Mouse (Mus musculus): ENCODE results near the gene Slc38a8. TPM values are rescaled to one million over a fixed set of nuclear protein-coding genes. Genes with fewer than 3 reads are reported as not detected.

The Slc38a8 gene
- polyA plus RNA-seq, 1 experiment, result not detected

DNA sequence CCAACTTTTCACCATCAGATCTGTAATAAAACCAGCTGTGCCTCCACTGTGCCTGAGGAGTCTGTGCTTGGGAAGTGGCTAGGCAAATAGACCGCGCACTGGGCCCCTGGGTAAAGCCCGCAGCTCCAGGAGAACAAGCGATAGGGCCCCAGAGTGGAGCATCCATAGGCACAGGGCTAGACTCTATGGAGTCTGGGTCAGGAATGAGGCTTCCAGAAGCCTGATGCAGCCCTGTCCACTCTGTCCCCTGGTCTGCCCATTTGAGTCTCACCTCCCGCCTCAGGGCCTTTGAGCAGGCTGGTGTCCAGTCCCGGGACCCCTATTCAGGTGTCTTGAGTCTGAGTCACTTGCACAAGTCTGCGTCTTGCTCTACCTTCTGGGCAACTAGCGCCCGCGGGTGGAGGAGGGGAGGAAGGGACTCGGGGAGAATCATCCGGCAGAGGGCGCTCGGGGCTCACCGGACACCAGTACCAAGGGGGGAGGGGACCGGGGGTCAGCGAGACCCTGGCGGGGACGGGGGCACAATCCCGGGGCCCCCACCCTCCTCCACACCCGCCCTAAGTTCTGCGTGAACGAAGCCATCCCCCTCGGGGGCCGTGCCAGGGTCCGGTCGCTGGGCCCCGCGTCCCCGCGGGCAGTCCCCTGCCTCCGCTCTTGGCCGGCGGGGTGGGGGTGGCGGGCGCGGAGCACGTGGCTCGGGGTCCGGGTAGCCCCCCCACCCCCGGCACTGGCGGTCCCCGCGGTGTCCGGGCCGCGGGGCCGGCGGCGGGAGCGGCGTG, 55.1 kb downstream of the Slc38a8 start, which contains the start of gene Necab2:
TSS of gene Necab2 (plus strand) at position 509 of the 779 bp plus-strand sequence.
- no peak within 1 kb of the TSS for H3K4me3 ChIP-seq
- no peak within 1 kb of the TSS for H3ac ChIP-seq (ENCODE audit: control insufficient read depth, insufficient read length)
- TF ChIP-seq E2F4 (IDR thresholded peaks at IDR 0.05; ENCODE audit: insufficient read depth) (no peak), POLR2AphosphoS2 (IDR thresholded peaks at IDR 0.05; ENCODE audit: insufficient read length, low read depth) (peak; percentile 8)
- no peaks in the 10 kb centered on the region for H3K27me3 ChIP-seq (ENCODE audit: control insufficient read depth, insufficient read depth, insufficient read length)
- H3K4me2 ChIP-seq (ENCODE audit: low read depth), result no peak within 1 kb of the TSS
- H3K36me3 ChIP-seq (ENCODE audit: control insufficient read depth, insufficient read depth), result peaks cover 16% of the 10 kb centered on the region
- H3K79me2 ChIP-seq (ENCODE audit: control insufficient read depth, insufficient read depth), result no peaks in the 10 kb centered on the region

- no peak overlapping the region for H3ac ChIP-seq (ENCODE audit: control insufficient read depth, insufficient read length)
- H3K36me3 ChIP-seq (ENCODE audit: control insufficient read depth, insufficient read depth), result peaks cover 16% of the 10 kb centered on the region
- H3K79me2 ChIP-seq (ENCODE audit: control insufficient read depth, insufficient read depth), result peaks cover 11% of the 10 kb centered on the region
- no peak overlapping the region for H3K4me3 ChIP-seq
- no peak overlapping the region for H3K4me2 ChIP-seq (ENCODE audit: low read depth)
- no peaks in the 10 kb centered on the region for H3K27me3 ChIP-seq (ENCODE audit: control insufficient read depth, insufficient read depth, insufficient read length)
- TF ChIP-seq TCF3 (IDR thresholded peaks at IDR 0.05; ENCODE audit: insufficient read length, low read depth) (no peak), POLR2A (IDR thresholded peaks at IDR 0.05; ENCODE audit: insufficient read length, low read depth) (no peak), MYOG (IDR thresholded peaks at IDR 0.05; ENCODE audit: control insufficient read depth in 1 of 3, insufficient read depth in 1 of 3, insufficient read length in 2 of 3, low read depth in 2 of 3) (no peak), MYOD1 (IDR thresholded peaks at IDR 0.05; ENCODE audit: control insufficient read depth in 1 of 3, insufficient read length in 2 of 3, low read depth in 2 of 3) (no peak), CEBPB (IDR thresholded peaks at IDR 0.05; ENCODE audit: insufficient read depth, poor library complexity, severe bottlenecking) (no peak), E2F4 (IDR thresholded peaks at IDR 0.05; ENCODE audit: insufficient read depth) (no peak), REST (IDR thresholded peaks at IDR 0.05; ENCODE audit: insufficient read depth, insufficient read length) (no peak), POLR2AphosphoS2 (IDR thresholded peaks at IDR 0.05; ENCODE audit: insufficient read length, low read depth) (no peak), USF1 (IDR thresholded peaks at IDR 0.05; ENCODE audit: low read depth) (no peak), TCF12 (IDR thresholded peaks at IDR 0.05; ENCODE audit: insufficient read depth, poor library complexity, severe bottlenecking) (no peak), MAX (IDR thresholded peaks at IDR 0.05; ENCODE audit: low read depth) (no peak), SRF (IDR thresholded peaks at IDR 0.05; ENCODE audit: control insufficient read depth, insufficient read length, low read depth) (no peak)
Observed at GRCm38 (mm10) chr8:119442970-119443369, 58.5 kb downstream of the Slc38a8 start.

- H3K4me3 ChIP-seq, result no peak overlapping the region
- no peak overlapping the region for H3K4me2 ChIP-seq (ENCODE audit: low read depth)
- peaks cover 20% of the 10 kb centered on the region for H3K79me2 ChIP-seq (ENCODE audit: control insufficient read depth, insufficient read depth)
- no peaks in the 10 kb centered on the region for H3K27me3 ChIP-seq (ENCODE audit: control insufficient read depth, insufficient read depth, insufficient read length)
- no peak overlapping the region for H3ac ChIP-seq (ENCODE audit: control insufficient read depth, insufficient read length)
- peaks cover 16% of the 10 kb centered on the region for H3K36me3 ChIP-seq (ENCODE audit: control insufficient read depth, insufficient read depth)
- TF ChIP-seq POLR2AphosphoS2 (IDR thresholded peaks at IDR 0.05; ENCODE audit: insufficient read length, low read depth) (no peak), CEBPB (IDR thresholded peaks at IDR 0.05; ENCODE audit: insufficient read depth, poor library complexity, severe bottlenecking) (no peak), SRF (IDR thresholded peaks at IDR 0.05; ENCODE audit: control insufficient read depth, insufficient read length, low read depth) (no peak), TCF12 (IDR thresholded peaks at IDR 0.05; ENCODE audit: insufficient read depth, poor library complexity, severe bottlenecking) (no peak), MYOG (IDR thresholded peaks at IDR 0.05; ENCODE audit: control insufficient read depth in 1 of 3, insufficient read depth in 1 of 3, insufficient read length in 2 of 3, low read depth in 2 of 3) (no peak), TCF3 (IDR thresholded peaks at IDR 0.05; ENCODE audit: insufficient read length, low read depth) (no peak), USF1 (IDR thresholded peaks at IDR 0.05; ENCODE audit: low read depth) (no peak), POLR2A (IDR thresholded peaks at IDR 0.05; ENCODE audit: insufficient read length, low read depth) (no peak), E2F4 (IDR thresholded peaks at IDR 0.05; ENCODE audit: insufficient read depth) (no peak), MYOD1 (IDR thresholded peaks at IDR 0.05; ENCODE audit: control insufficient read depth in 1 of 3, insufficient read length in 2 of 3, low read depth in 2 of 3) (no peak), REST (IDR thresholded peaks at IDR 0.05; ENCODE audit: insufficient read depth, insufficient read length) (no peak), MAX (IDR thresholded peaks at IDR 0.05; ENCODE audit: low read depth) (no peak)
Observed at GRCm38 (mm10) chr8:119442013-119442412, 59.5 kb downstream of the Slc38a8 start.

DNA sequence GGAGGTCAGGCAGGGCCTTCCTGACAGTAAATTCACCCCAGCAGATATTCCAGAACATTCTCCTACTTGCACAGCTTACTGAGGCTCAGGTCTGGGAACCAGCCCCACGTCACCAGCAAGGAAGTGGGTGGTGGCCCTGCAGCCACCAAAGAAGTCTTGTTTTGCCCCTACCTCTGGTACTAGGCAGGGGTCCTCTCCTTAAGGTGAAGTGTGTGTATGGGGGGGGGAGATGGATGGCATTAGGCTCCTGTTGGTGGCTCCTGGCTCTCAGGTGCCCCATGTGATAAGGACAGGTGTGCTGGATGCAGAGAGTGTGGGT, 60.6 kb downstream of the Slc38a8 start:
- H3K27me3 ChIP-seq (ENCODE audit: control insufficient read depth, insufficient read depth, insufficient read length), result no peaks in the 10 kb centered on the region
- peak overlapping the region; percentile 79 for H3K4me2 ChIP-seq (ENCODE audit: low read depth)
- H3K36me3 ChIP-seq (ENCODE audit: control insufficient read depth, insufficient read depth), result peaks cover 16% of the 10 kb centered on the region
- peaks cover 21% of the 10 kb centered on the region for H3K79me2 ChIP-seq (ENCODE audit: control insufficient read depth, insufficient read depth)
- TF ChIP-seq MYOG (IDR thresholded peaks at IDR 0.05; ENCODE audit: control insufficient read depth in 1 of 3, insufficient read depth in 1 of 3, insufficient read length in 2 of 3, low read depth in 2 of 3) (no peak), TCF12 (IDR thresholded peaks at IDR 0.05; ENCODE audit: insufficient read depth, poor library complexity, severe bottlenecking) (no peak), POLR2AphosphoS2 (IDR thresholded peaks at IDR 0.05; ENCODE audit: insufficient read length, low read depth) (no peak), POLR2A (IDR thresholded peaks at IDR 0.05; ENCODE audit: insufficient read length, low read depth) (no peak), MYOD1 (IDR thresholded peaks at IDR 0.05; ENCODE audit: control insufficient read depth in 1 of 3, insufficient read length in 2 of 3, low read depth in 2 of 3) (no peak), SRF (IDR thresholded peaks at IDR 0.05; ENCODE audit: control insufficient read depth, insufficient read length, low read depth) (no peak)
- no peak overlapping the region for H3K4me3 ChIP-seq
- no peak overlapping the region for H3ac ChIP-seq (ENCODE audit: control insufficient read depth, insufficient read length)

Data from myocyte (in vitro differentiated cells).